Mouse (Mus musculus): ENCODE data around the gene Slc7a5.

DNA sequence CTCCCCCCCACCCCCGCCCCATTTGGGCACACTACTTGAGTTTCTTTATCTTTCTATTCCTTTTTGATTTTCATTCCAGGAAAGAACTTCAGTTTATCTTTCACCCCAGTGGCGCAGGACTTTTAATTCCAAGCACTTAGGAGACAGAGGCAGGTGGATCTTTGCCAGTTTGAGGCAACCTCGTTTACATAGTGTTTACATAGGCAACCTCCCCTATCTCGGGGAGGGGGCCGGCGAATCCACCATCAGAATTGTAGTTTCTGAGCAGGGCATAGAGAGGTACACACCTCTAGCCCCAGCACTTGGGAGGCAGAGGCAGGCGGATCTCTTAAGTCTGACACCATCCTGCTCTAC lies 44.1 kb upstream of the Slc7a5 start:
- TF ChIP-seq POLR2AphosphoS5 (IDR thresholded peaks at IDR 0.05; ENCODE audit: insufficient replicate concordance, low read depth, low read length) (no peak), CTCF (IDR thresholded peaks at IDR 0.05; ENCODE audit: low read depth, low read length) (no peak), TAL1 (conservative IDR thresholded peaks at IDR 0.05; ENCODE audit: low read depth, low read length) (no peak), GATA1 (IDR thresholded peaks at IDR 0.05; ENCODE audit: borderline replicate concordance, low read length) (no peak)

All from G1E (cell line).